Mouse (Mus musculus): Measurements from ENCODE around the gene Gm20838. TPM values are rescaled to one million over a fixed set of nuclear protein-coding genes. Genes with fewer than 3 reads are reported as not detected.

Gm20838 gene
- polyA plus RNA-seq (2015; fragmentation: Nextera tagmentation; extraction: Ambion mirVana) = not detected in 2 replicates

DNA sequence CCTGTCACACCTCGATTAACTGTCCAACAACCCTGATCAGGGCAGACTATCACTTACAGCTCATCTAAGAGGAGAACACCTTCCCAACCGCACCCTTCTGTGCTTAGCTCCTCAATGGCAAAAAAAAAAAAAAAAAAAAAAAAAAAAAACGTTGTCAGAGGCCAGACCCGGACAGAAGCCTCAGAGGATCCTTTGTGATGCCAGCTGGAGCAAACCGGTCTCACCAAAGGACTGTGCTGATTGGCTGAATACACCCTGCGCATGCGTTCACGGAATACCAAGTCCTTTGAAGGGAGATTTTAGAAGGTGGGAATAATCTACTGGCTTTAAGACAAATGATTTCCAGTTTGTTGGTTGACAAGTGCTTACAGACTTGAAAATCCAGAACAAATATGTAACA, at the start of gene Gm20838:
TSS of gene Gm20838 (minus strand) at position 101 of the 400 bp plus-strand sequence.

